Mouse (Mus musculus) stomach, embryonic 16.5 days (tissue): Measurements from ENCODE around the gene Fyb. TPM values are rescaled to one million over a fixed set of nuclear protein-coding genes. Genes with fewer than 3 reads are reported as not detected.

Source experiments
- ATAC-seq: fragments of 200-750 bp; cut with Nextera tagmentation; 2 replicates; pipeline ENCODE4 v1.8.0; 2017; ENCODE audit warnings: moderate number of reproducible peaks, moderate TSS enrichment; ENCODE audit not compliant: insufficient read depth, low FRiP score
- H3K27ac ChIP-seq: fragments of 300-500 bp; sonication (generic); 2 replicates; pipeline ENCODE4 v1.5.1; 2014; ENCODE audit warnings: low read length
- H3K27me3 ChIP-seq: fragments of 300-500 bp; sonication (generic); 2 replicates; pipeline ENCODE4 v1.6.1; 2014; ENCODE audit warnings: low read length, control low read depth, mixed read lengths; ENCODE audit not compliant: control insufficient read depth, insufficient read depth
- H3K36me3 ChIP-seq: fragments of 300-500 bp; sonication (generic); 2 replicates; pipeline ENCODE4 v1.6.1; 2014; ENCODE audit warnings: low read length; ENCODE audit not compliant: control insufficient read depth, insufficient read depth
- H3K4me1 ChIP-seq: fragments of 300-500 bp; sonication (generic); 2 replicates; pipeline ENCODE4 v1.6.1; 2014; ENCODE audit warnings: low read length, control low read depth, mixed read lengths; ENCODE audit not compliant: control insufficient read depth, insufficient read depth
- H3K4me2 ChIP-seq: fragments of 300-500 bp; sonication (generic); 2 replicates; pipeline ENCODE4 v1.6.1; 2014; ENCODE audit warnings: low read depth, low read length, mixed read lengths
- H3K4me3 ChIP-seq: fragments of 300-500 bp; sonication (generic); replicated peaks from 2 replicates; pipeline ENCODE4 v1.5.1; 2014; ENCODE audit warnings: mild to moderate bottlenecking, low read length
- H3K9ac ChIP-seq: fragments of 300-500 bp; sonication (generic); 2 replicates; pipeline ENCODE4 v1.6.1; 2014; ENCODE audit warnings: low read length
- H3K9me3 ChIP-seq: fragments of 300-500 bp; sonication (generic); replicated peaks from 2 replicates; pipeline ENCODE4 v1.6.1; 2016; ENCODE audit warnings: low read length, control low read depth; ENCODE audit not compliant: control insufficient read depth
- WGBS: fragments of 180-500 bp; shearing (Covaris S2); extraction: QIAGEN DNeasy Blood & Tissue Kit; methylation state at CpG from one replicate; pipeline ENCODE4 v1.1.7; 2014; 5-methylcytosine and 5-hydroxymethylcytosine counted together
- polyA plus RNA-seq: library from polyadenylated mRNA; unstranded; fragments of >200 nt; fragmentation: Nextera tagmentation; extraction: Ambion mirVana; gene quantifications from 2 replicates; pipeline ENCODE4 v1.2.1, GENCODE M21; 2015

Gene Fyb
- polyA plus RNA-seq, 1 experiment from 2014 or later = 13.8 TPM

DNA sequence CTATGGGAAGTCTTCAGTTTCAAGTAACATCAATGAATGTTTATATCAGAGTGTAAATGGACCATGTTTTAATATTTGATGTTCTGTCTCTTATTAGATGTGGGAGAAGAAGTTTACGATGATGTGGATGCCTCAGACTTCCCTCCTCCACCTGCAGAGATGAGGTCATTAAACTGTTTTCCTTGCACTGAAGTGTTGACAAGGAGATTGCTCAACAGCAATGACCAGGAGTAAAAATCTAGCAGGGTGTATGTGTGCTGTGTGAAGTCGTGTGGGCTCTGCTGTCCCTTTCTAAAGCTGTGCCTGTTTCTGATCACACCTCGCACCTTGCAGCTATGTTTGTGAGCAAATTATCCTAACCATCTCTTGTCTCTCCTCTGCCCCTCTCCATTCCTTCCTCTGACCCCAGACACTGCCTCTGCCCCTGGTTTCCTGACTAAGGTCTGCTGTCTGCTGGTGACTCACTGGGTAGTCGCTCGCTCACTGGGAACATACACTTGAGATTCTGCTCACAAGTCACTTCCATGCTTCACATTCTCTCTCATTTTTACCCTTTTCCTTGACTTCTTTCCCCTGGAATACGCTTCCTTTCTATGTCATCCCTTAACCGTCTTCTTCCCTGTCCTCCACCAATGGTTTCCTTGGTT lies 126.2 kb downstream of the Fyb start:
- H3K9me3 ChIP-seq = no peaks in the 10 kb centered on the region
- no peak overlapping the region for H3K27ac ChIP-seq
- 86% methylated on average over 7 of the region's 7 CpGs for WGBS
- no peaks in the 10 kb centered on the region for H3K36me3 ChIP-seq
- no peak for ATAC-seq
- no peak overlapping the region for H3K4me3 ChIP-seq
- no peak overlapping the region for H3K4me2 ChIP-seq
- H3K27me3 ChIP-seq = no peaks in the 10 kb centered on the region
- no peaks in the 10 kb centered on the region for H3K4me1 ChIP-seq
- H3K9ac ChIP-seq = no peak overlapping the region

DNA sequence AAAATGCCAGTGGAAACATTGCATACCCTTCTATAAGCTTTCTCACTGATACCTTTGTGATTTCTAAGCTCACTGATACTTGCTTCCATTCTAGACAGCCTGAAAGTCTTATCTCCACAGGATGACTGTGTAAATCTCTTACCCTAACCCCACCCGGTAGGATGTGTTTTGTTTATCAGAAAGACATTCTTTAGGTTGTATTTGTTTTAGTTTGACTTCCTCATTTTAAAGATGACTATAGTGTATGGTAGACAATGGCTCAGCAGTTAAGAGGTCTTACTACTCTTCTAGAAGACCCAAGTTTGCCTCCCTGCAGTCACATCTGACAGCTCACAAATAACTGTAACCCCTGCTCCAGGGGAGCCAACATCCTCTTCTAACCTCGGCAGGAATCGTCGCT lies 130.4 kb downstream of the Fyb start:
- no peaks in the 10 kb centered on the region for H3K4me1 ChIP-seq
- no peak for ATAC-seq
- 47% methylated on average over 4 of the region's 4 CpGs for WGBS
- H3K9ac ChIP-seq = no peak overlapping the region
- H3K36me3 ChIP-seq = no peaks in the 10 kb centered on the region
- H3K9me3 ChIP-seq = no peaks in the 10 kb centered on the region
- no peak overlapping the region for H3K4me3 ChIP-seq
- H3K27ac ChIP-seq = no peak overlapping the region
- no peak overlapping the region for H3K4me2 ChIP-seq
- no peaks in the 10 kb centered on the region for H3K27me3 ChIP-seq

DNA sequence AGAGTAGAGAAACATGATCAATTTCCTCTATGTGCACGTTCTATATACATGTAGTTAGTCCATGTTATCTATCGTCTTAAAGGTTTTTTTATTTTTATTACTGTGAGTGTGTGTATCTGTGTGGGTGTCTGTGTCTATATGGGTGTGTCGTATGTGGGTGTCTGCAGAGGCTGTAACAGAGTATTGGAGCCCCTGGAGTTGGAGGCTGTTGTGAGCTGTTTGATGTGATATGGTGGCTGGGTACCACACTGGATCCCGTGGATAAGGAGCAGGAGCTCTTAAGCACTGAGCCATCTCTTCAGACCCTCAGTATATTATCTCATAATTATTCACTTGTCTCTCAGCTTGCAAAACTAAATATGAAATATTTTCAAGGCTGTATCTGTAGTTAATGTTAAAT lies 135.4 kb downstream of the Fyb start:
- 82% methylated on average over 4 of the region's 4 CpGs for WGBS
- no peak for ATAC-seq
- Histone ChIP-seq H3K4me3 (no peak overlapping the region), H3K27ac (no peak overlapping the region), H3K4me2 (no peak overlapping the region), H3K27me3 (no peaks in the 10 kb centered on the region), H3K9ac (no peak overlapping the region), H3K36me3 (no peaks in the 10 kb centered on the region), H3K9me3 (no peaks in the 10 kb centered on the region), H3K4me1 (no peaks in the 10 kb centered on the region)

DNA sequence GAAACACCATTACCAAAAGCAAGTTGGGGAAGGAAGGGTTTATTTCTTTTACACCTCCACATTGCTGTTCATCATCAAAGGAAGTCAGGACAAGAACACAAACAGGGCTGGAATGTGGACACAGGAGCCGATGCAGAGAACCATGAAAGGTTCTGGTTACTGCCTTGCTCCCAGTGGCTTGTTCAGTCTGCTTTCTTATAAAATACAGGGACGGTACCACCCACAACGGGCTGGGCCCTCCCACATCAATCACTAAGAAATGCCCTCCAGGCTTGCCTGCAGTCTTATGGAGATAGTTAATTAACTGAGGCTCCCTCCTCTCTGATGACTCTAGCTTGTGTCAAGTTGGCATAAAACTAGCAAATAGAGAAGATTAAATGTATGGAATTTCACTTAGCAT lies 139.3 kb downstream of the Fyb start:
- no peaks in the 10 kb centered on the region for H3K9me3 ChIP-seq
- ATAC-seq = no peak
- no peak overlapping the region for H3K4me2 ChIP-seq

DNA sequence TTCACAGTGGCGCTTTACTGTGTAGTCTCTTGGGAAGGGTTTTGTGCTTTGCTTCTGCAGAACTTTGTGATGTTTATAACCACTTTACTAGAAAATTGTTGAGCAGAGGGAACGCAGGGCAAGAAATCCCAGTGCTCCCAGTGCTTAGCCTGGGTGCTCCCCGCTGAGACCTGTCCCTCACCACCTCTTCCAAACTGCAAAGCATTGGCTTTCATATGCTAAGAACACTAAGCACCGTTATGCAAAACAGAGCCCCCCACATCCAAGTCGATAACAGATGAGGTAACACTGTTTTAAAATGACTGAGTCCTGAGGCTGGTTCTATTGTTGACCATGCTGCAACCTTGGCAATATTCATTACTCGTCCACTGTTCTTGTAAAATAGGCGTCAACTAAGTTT lies 141.3 kb downstream of the Fyb start:
- Histone ChIP-seq H3K9me3 (no peaks in the 10 kb centered on the region), H3K36me3 (no peaks in the 10 kb centered on the region), H3K9ac (no peak overlapping the region), H3K27me3 (no peaks in the 10 kb centered on the region), H3K27ac (no peak overlapping the region), H3K4me1 (no peaks in the 10 kb centered on the region), H3K4me3 (no peak overlapping the region), H3K4me2 (no peak overlapping the region)
- ATAC-seq = no peak
- WGBS = 63% methylated on average over 7 of the region's 7 CpGs

More for the DNA sequence above, 139.3 kb downstream of the Fyb start:
- Histone ChIP-seq H3K27me3 (no peaks in the 10 kb centered on the region), H3K27ac (no peak overlapping the region), H3K4me3 (no peak overlapping the region), H3K4me1 (no peaks in the 10 kb centered on the region), H3K36me3 (no peaks in the 10 kb centered on the region), H3K9ac (no peak overlapping the region)
- 43% methylated on average over 3 of the region's 3 CpGs for whole genome bisulfite sequencing

DNA sequence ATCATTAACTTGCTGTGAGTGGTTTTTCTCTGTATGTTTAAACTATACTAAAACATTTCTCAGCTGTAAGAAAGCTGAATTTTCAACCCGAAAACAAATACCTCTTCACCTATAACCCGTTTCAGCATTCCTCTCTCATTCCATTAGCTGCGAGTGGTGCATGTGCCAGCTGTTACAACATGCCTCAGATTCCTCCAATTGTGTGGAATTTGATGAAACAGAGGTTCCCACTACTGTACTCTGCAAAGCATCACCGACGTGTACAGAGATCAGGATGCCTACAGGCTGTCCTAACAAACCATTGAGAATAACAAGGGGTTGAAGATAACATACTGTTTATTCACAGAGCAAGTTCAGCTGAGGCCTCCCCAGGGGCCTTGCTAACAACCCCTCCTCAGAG lies 143.4 kb downstream of the Fyb start:
- ATAC-seq = no peak
- Histone ChIP-seq H3K9me3 (no peaks in the 10 kb centered on the region), H3K27me3 (no peaks in the 10 kb centered on the region), H3K36me3 (no peaks in the 10 kb centered on the region), H3K9ac (no peak overlapping the region), H3K4me2 (no peak overlapping the region), H3K4me3 (no peak overlapping the region), H3K27ac (no peak overlapping the region), H3K4me1 (no peaks in the 10 kb centered on the region)
- WGBS = 22% methylated on average over 5 of the region's 5 CpGs

DNA sequence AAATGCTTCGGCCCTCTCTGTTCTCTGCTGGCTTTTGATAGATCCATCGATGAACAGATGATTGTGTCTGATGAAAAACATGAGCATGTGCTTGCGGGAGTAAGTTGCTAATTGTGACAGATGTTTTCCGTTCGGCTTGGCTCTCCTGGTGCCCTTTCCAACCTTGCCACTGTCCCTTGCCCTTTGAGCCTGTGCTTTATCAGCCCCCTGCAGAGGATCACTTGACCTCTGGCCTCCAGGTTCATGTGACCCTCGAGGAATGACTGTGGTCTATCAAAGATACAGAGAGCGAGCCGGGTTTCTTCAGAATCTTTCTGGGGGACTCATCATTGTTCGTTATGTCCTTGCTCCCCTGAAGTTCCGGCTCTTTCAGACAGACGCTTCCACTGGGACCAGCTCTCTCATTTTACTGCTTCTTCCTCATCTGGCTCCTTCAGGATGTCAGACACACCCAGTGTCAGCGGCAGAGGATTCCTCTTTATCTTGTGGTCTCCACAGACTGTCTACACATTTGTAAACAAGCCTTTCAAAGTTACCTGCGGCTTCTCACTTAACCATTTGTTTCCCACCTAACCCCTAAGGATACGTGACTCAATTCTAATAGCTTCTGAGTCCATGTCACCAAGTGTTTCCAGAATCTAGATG lies 146.3 kb downstream of the Fyb start:
- H3K4me3 ChIP-seq = no peak overlapping the region
- no peaks in the 10 kb centered on the region for H3K9me3 ChIP-seq
- no peak overlapping the region for H3K4me2 ChIP-seq
- no peak overlapping the region for H3K9ac ChIP-seq
- H3K4me1 ChIP-seq = no peaks in the 10 kb centered on the region
- ATAC-seq = no peak
- H3K36me3 ChIP-seq = no peaks in the 10 kb centered on the region
- no peaks in the 10 kb centered on the region for H3K27me3 ChIP-seq
- H3K27ac ChIP-seq = no peak overlapping the region
- WGBS = 34% methylated on average over 14 of the region's 14 CpGs

DNA sequence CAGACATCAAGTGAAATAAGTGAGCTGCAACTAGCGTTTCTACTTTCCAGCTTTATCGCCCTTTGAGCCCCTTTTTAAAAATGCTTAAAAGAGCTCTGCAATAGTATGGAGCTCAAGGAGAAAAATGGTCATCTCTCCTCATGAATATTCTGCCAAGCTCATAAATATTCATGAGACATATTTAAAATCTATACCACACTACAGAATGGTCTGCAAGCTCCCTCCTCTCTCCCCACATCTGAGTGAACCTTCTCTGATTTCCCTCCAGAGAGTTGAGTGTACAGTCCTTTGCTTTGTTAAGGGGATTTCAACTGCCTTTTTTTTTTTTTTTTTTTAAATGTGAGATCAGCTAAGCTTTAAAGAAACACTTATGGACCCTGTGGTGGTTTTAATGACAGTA lies 155.8 kb downstream of the Fyb start:
- H3K4me2 ChIP-seq = no peak overlapping the region
- H3K9me3 ChIP-seq = no peaks in the 10 kb centered on the region
- H3K4me1 ChIP-seq = no peaks in the 10 kb centered on the region
- H3K4me3 ChIP-seq = no peak overlapping the region
- H3K36me3 ChIP-seq = no peaks in the 10 kb centered on the region
- no peak for ATAC-seq
- H3K27ac ChIP-seq = no peak overlapping the region
- H3K27me3 ChIP-seq = no peaks in the 10 kb centered on the region
- H3K9ac ChIP-seq = no peak overlapping the region
- WGBS = 82% methylated on average over 2 of the region's 2 CpGs

DNA sequence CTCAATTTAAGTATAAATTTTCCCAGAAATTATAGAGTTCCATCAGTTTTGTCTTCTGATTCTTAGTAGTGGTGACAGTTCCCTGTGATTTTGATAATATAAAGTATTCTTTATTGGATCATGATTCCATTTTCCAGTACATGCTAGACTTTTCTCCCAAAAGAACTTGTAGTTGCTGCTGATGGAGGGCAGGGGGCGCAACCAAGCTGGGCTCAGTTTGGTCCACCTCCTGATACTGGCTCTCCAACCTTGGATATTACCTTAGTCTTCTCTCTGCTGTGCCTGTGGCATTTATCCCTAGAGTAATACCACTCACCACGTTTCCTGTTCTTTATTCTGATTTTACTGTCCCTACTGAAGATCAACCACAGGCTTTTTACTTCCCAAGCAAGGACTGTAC lies 179.5 kb downstream of the Fyb start:
- WGBS = 72% methylated on average over 2 of the region's 2 CpGs
- Histone ChIP-seq H3K4me3 (no peak overlapping the region), H3K36me3 (no peaks in the 10 kb centered on the region), H3K9ac (no peak overlapping the region), H3K27ac (no peak overlapping the region), H3K27me3 (no peaks in the 10 kb centered on the region), H3K9me3 (no peaks in the 10 kb centered on the region), H3K4me1 (no peaks in the 10 kb centered on the region), H3K4me2 (no peak overlapping the region)
- no peak for ATAC-seq
